Mouse (Mus musculus) G1E (cell line): ENCODE measurements around the gene Mgll.

Source experiments
- CTCF ChIP-seq: IDR thresholded peaks from 2 replicates; pipeline ENCODE4 v1.5.1; 2012; ENCODE audit warnings: low read depth, low read length, inconsistent platforms, mixed read lengths
- GATA1 ChIP-seq: IDR thresholded peaks from 2 replicates; pipeline ENCODE4 v1.6.1; 2012; ENCODE audit warnings: borderline replicate concordance, low read length, inconsistent platforms, mixed read lengths
- GATA2 ChIP-seq: IDR thresholded peaks from 2 replicates; pipeline ENCODE4 v1.6.1; 2012; ENCODE audit warnings: low read depth, low read length, inconsistent platforms, borderline replicate concordance
- POLR2AphosphoS5 ChIP-seq: IDR thresholded peaks from 2 replicates; pipeline ENCODE4 v1.6.1; 2012; ENCODE audit warnings: low read depth, low read length, inconsistent platforms; ENCODE audit not compliant: insufficient replicate concordance
- TAL1 ChIP-seq: conservative IDR thresholded peaks from 2 replicates; pipeline ENCODE4 v1.6.1; 2012; ENCODE audit warnings: low read depth, low read length, inconsistent platforms, mixed read lengths

GRCm38 (mm10) chr6:88803051-88803450 lies 78.8 kb downstream of the Mgll start:
- TF ChIP-seq CTCF (no peak), TAL1 (no peak), GATA1 (no peak), GATA2 (no peak), POLR2AphosphoS5 (no peak)
